Mouse (Mus musculus) lung, postnatal 0 days (tissue): Measurements from ENCODE around the gene Paqr7. TPM values are rescaled to one million over a fixed set of nuclear protein-coding genes. Genes with fewer than 3 reads are reported as not detected.

Source experiments
- ATAC-seq: fragments of 200-750 bp; cut with Nextera tagmentation; 2 replicates; pipeline ENCODE4 v1.8.0; 2017; ENCODE audit warnings: moderate library complexity
- DNase-seq: peaks from one replicate; pipeline ENCODE4 v3.0.0-alpha.2; 2016; ENCODE audit warnings: low spot score
- H3K27ac ChIP-seq: fragments of 300-500 bp; sonication (generic); 2 replicates; pipeline ENCODE4 v1.5.1; 2014; ENCODE audit warnings: antibody characterized with exemption, mild to moderate bottlenecking, low read length, mixed read lengths
- H3K27me3 ChIP-seq: fragments of 300-500 bp; sonication (generic); replicated peaks from 2 replicates; pipeline ENCODE4 v1.6.1; 2014; ENCODE audit warnings: low read length, mixed read lengths; ENCODE audit not compliant: insufficient read depth
- H3K36me3 ChIP-seq: fragments of 300-500 bp; sonication (generic); 2 replicates; pipeline ENCODE4 v1.6.1; 2014; ENCODE audit warnings: low read length, mixed read lengths; ENCODE audit not compliant: insufficient read depth
- H3K4me1 ChIP-seq: fragments of 300-500 bp; sonication (generic); 2 replicates; pipeline ENCODE4 v1.6.1; 2014; ENCODE audit warnings: antibody characterized with exemption, low read depth, low read length, mixed read lengths; ENCODE audit not compliant: insufficient read depth
- H3K4me2 ChIP-seq: fragments of 300-500 bp; sonication (generic); replicated peaks from 2 replicates; pipeline ENCODE4 v1.6.1; 2014; ENCODE audit warnings: low read depth, mild to moderate bottlenecking, low read length, moderate library complexity, mixed read lengths
- H3K4me3 ChIP-seq: fragments of 300-500 bp; sonication (generic); 2 replicates; pipeline ENCODE4 v1.5.1; 2014; ENCODE audit warnings: low read depth, low read length
- H3K9ac ChIP-seq: fragments of 300-500 bp; sonication (generic); replicated peaks from 2 replicates; pipeline ENCODE4 v1.6.1; 2014; ENCODE audit warnings: low read depth, mild to moderate bottlenecking
- H3K9me3 ChIP-seq: fragments of 300-500 bp; sonication (generic); 2 replicates; pipeline ENCODE4 v1.6.1; 2016; ENCODE audit warnings: low read length, mixed read lengths
- CTCF ChIP-seq: IDR thresholded peaks from 2 replicates; pipeline ENCODE4 v1.5.1; 2016; ENCODE audit warnings: antibody characterized with exemption, mild to moderate bottlenecking
- EP300 ChIP-seq: IDR thresholded peaks from 2 replicates; pipeline ENCODE4 v1.6.1; 2016; ENCODE audit warnings: antibody characterized with exemption, mild to moderate bottlenecking, control low read depth
- WGBS: fragments of 180-500 bp; shearing (Covaris S2); extraction: QIAGEN DNeasy Blood & Tissue Kit; methylation state at CpG from one replicate; pipeline ENCODE4 v1.1.7; 2014; 5-methylcytosine and 5-hydroxymethylcytosine counted together
- polyA plus RNA-seq: library from polyadenylated mRNA; unstranded; fragments of >200 nt; fragmentation: Nextera tagmentation; extraction: Ambion mirVana; gene quantifications from 2 replicates; pipeline ENCODE4 v1.2.1, GENCODE M21; 2015

Gene Paqr7
- polyA plus RNA-seq, 1 experiment from 2014 or later, result 27.5 TPM

DNA sequence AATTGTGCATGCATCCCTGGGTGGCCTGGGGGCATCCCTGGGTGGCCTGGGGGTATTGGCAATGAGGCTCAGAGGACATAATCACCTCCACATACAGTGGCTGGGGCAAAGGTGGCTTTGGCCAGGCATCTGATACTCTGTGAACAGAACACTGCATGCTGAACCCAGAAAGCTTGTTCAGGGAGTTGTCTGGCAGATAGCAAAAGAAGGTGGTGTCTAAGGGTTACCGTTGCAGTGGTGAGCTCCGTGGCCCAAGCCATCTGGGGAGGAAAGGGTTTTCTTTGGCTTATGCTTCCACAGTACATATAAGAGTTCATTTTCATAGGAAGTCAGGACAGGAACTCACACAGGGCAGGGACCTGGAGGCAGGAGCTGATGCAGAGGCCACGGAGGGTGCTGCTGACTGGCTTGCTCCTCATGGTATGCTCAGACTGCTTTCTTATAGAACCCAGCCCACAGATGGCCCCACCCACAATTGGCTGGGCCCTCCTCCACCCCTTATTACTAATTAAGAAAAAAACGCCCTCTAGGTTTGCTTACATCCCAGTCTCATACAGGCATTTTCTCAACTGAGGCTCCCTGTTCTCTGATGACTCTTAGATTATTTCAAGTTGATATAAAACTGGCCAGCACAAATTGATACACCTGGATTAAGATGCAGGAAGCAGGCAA is 7.3 kb downstream of the Paqr7 start:
- Histone ChIP-seq H3K4me1 (no peaks in the 10 kb centered on the region), H3K27me3 (no peaks in the 10 kb centered on the region), H3K9me3 (no peaks in the 10 kb centered on the region), H3K4me3 (no peak overlapping the region), H3K36me3 (0 out of 2 replicates have a peak, but pooled peaks cover 4% of the 10 kb centered on the region), H3K27ac (no peak overlapping the region), H3K4me2 (no peak overlapping the region), H3K9ac (no peak overlapping the region)
- DNase-seq (no peak), ATAC-seq (no peak)
- WGBS, result 61% methylated on average over 4 of the region's 4 CpGs
- TF ChIP-seq CTCF, result no peak
- no peak for TF ChIP-seq EP300

DNA sequence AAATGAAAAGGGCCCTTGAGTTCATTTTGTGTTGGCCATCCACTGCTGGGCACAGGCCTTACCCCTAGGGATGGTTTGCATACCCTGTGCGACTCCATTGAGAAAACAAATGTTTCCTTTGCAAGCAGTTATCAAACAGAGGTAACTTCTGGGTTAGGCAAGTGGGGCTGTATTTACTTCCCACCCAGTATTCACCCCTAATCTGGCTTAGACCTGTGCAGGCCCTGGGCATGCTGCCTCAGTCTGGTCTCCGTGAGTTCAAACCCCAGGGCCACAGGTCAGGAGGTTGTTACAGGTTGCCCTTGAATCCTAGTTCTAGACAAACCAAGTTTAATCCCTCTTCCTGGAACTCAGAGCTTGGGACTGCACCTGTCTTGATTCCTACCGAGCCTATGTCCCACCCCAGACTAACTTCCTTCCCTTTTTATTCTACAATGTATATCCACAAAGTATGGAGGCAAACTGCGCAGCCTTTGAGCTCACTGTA is 8.8 kb downstream of the Paqr7 start:
- DNase-seq (no peak), ATAC-seq (no peak)
- no peak overlapping the region for H3K27ac ChIP-seq
- TF ChIP-seq CTCF, result no peak
- no peak for TF ChIP-seq EP300
- H3K9me3 ChIP-seq, result no peaks in the 10 kb centered on the region
- H3K9ac ChIP-seq, result no peak overlapping the region
- no peak overlapping the region for H3K4me2 ChIP-seq
- H3K36me3 ChIP-seq, result 0 out of 2 replicates have a peak, but pooled peaks cover 4% of the 10 kb centered on the region
- WGBS, result 82% methylated on average over 4 of the region's 4 CpGs
- no peaks in the 10 kb centered on the region for H3K4me1 ChIP-seq
- H3K4me3 ChIP-seq, result no peak overlapping the region
- H3K27me3 ChIP-seq, result no peaks in the 10 kb centered on the region

DNA sequence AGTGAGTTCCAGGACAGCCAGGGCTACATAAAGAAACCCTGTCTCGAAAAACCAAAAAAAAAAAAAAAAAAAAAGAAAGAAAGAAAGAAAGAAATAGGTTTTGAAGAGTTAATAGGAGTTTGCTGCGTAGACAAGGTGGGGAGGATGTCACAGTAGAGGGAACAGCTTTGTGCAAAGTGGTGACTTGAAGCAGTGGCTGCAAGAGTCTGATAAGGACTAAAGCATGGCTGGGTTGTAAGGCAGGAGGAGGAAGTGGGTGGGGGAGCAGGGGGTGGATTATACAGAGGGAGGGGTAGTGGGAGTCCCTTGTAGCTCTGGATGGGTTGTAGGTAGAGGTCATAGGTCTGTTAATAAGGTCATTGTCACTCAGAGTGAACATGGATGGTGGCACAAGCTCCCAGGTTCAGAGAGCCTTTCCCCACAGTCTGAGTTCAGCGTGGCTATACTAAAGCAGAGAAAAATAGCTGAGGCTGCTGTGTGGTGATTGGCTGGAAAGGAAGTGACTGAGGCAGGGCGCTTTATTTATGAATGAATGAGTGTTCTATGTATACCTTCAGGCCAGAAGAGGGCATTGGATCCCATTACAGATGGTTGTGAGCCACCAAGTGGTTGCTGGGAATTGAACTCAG is 9.6 kb downstream of the Paqr7 start:
- Histone ChIP-seq H3K27ac (no peak overlapping the region), H3K36me3 (0 out of 2 replicates have a peak, but pooled peaks cover 4% of the 10 kb centered on the region), H3K27me3 (no peaks in the 10 kb centered on the region), H3K9me3 (no peaks in the 10 kb centered on the region), H3K4me2 (no peak overlapping the region), H3K4me1 (peaks cover 3% of the 10 kb centered on the region), H3K9ac (no peak overlapping the region), H3K4me3 (no peak overlapping the region)
- DNase-seq (no peak), ATAC-seq (no peak)
- 78% methylated on average over 3 of the region's 4 CpGs for WGBS
- TF ChIP-seq CTCF, result no peak
- no peak for TF ChIP-seq EP300

DNA sequence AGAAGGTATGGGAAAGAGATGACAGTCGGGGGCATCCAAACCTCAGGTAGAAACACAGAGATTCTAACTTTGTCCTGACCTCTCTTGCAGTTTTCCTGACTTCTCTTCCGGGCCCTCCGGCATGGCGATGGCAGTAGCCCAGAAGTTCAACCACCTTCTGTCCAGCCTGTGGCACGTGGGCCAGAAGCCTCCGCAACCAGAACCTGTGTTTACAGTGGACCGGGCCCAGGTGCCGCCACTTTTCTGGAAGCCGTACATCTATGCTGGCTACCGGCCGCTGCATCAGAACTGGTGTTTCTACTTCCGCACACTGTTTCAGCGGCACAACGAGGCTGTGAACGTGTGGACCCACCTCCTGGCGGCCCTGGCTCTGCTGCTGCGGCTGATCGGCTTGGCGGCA is 10.2 kb downstream of the Paqr7 start:
- peaks cover 5% of the 10 kb centered on the region for H3K4me1 ChIP-seq
- no peaks in the 10 kb centered on the region for H3K9me3 ChIP-seq
- H3K4me3 ChIP-seq, result no peak overlapping the region
- TF ChIP-seq EP300 (no peak), CTCF (no peak)
- H3K9ac ChIP-seq, result no peak overlapping the region
- H3K27ac ChIP-seq, result no peak overlapping the region
- H3K36me3 ChIP-seq, result 0 out of 2 replicates have a peak, but pooled peaks cover 4% of the 10 kb centered on the region
- no peak overlapping the region for H3K4me2 ChIP-seq
- no peak for DNase-seq
- H3K27me3 ChIP-seq, result no peaks in the 10 kb centered on the region
- 86% methylated on average over 19 of the region's 19 CpGs for WGBS
- ATAC-seq, result no peak

DNA sequence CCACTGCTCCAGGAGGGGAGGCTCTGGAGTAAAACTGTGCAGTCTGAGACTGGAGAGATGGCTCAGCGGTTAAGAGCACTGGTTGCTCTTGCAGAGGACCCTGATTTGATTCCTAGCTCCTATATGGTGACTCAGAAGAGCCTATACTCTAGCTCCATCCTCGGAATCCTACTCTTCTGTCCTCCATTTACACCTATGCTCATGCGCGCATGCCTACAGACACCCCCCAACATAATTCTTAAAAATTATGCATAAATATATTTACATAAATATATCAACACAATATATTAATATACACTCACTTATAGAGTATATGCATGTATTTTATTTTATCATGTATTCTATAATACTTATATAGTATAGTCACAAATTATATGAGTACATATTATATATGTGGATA is 13.9 kb downstream of the Paqr7 start:
- Histone ChIP-seq H3K9ac (no peak overlapping the region), H3K4me2 (no peak overlapping the region), H3K4me1 (peaks cover 5% of the 10 kb centered on the region), H3K9me3 (no peaks in the 10 kb centered on the region), H3K36me3 (0 out of 2 replicates have a peak, but pooled peaks cover 4% of the 10 kb centered on the region), H3K27me3 (no peaks in the 10 kb centered on the region), H3K4me3 (no peak overlapping the region), H3K27ac (no peak overlapping the region)
- WGBS, result 80% methylated on average over 4 of the region's 4 CpGs
- no peak for ATAC-seq
- TF ChIP-seq CTCF, result no peak
- no peak for TF ChIP-seq EP300
- DNase-seq, result no peak

DNA sequence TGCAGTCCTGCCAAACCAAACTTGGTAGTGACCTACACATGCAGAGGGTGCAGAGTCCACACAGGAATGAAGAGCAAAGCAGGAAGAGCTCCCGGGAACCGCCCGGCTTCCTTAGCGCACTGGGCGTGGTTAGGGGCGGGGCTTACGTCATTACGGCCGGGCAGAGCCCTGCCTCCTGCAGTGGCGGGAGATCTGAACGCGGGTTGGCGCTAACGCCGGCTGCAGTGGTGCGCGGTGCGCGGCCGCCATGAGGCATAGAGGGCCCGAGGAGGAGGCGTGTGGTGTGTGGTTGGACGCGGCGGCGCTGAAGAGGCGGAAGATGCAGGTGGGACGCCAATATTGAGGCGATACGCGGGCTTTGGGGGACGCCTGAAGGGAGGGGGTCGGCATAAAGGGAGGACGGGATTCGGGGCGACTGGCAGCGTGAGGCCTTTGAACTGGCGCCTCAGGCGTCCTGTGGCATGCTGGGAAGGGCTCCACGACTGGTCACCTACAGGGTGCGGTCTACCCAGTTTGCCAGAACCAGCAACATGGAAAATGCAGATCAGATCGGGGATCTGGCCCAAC is 14.4 kb downstream of the Paqr7 start, which contains the start of gene Aunip:
TSS of gene Aunip (plus strand) at position 155 of the 567 bp plus-strand sequence.
- WGBS, result under 1% methylated on average over 41 of the region's 42 CpGs
- peak within 1 kb of the TSS; percentile 81 for H3K4me2 ChIP-seq
- 0 out of 2 replicates have a peak, but pooled peaks cover 4% of the 10 kb centered on the region for H3K36me3 ChIP-seq
- no peaks in the 10 kb centered on the region for H3K9me3 ChIP-seq
- H3K27ac ChIP-seq, result no peak within 1 kb of the TSS
- H3K4me1 ChIP-seq, result peaks cover 5% of the 10 kb centered on the region
- no peaks in the 10 kb centered on the region for H3K27me3 ChIP-seq
- peak; percentile 96 for DNase-seq
- H3K4me3 ChIP-seq, result peak within 1 kb of the TSS; percentile 38
- peak; percentile 92 for ATAC-seq
- no peak within 1 kb of the TSS for H3K9ac ChIP-seq
- no peak for TF ChIP-seq EP300
- peak; percentile 17 for TF ChIP-seq CTCF
